Mouse (Mus musculus): ENCODE measurements around the gene Nlrc3.
A peak's percentile ranks its signal among the peaks of the same experiment; 100 is the strongest.

Nlrc3 gene

GRCm38 (mm10) chr16:3929151-3929550 lies 47.3 kb downstream of the Nlrc3 start:
- no peak for ATAC-seq (ENCODE audit: low TSS enrichment)

- no peak for ATAC-seq (ENCODE audit: low TSS enrichment)
Measured at GRCm38 (mm10) chr16:3928582-3928981, 47.9 kb downstream of the Nlrc3 start.

GRCm38 (mm10) chr16:3923966-3924365 lies 52.5 kb downstream of the Nlrc3 start:
- ATAC-seq (ENCODE audit: low TSS enrichment) = no peak

DNA sequence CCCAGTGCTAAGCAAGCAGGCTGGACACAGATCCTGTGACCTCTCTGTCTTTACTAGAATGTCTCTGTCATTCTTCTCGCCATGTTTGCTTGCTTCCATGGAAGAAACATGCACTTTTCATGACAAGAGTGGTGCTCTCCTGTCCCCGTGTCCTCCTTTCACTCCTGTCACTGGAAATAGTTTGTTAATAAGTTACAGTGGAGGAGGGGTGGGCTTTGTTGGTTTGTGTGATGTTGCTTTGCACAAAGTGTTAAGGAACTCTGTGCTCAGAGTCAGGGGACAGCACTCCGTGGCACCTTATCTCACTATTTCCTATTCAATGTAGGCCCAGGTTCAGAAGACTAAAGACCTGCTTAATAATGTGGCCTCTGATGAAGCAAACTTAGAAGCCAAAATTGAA lies 52.9 kb downstream of the Nlrc3 start:
- ATAC-seq (ENCODE audit: low TSS enrichment) = no peak

- ATAC-seq (ENCODE audit: low TSS enrichment) = no peak
Measured at GRCm38 (mm10) chr16:3920756-3921155, 55.7 kb downstream of the Nlrc3 start.

- no peak; the same call in 1 of the 2 replicates for ATAC-seq (ENCODE audit: low TSS enrichment)
Measured at GRCm38 (mm10) chr16:3909118-3909517, 67.3 kb downstream of the Nlrc3 start.

DNA sequence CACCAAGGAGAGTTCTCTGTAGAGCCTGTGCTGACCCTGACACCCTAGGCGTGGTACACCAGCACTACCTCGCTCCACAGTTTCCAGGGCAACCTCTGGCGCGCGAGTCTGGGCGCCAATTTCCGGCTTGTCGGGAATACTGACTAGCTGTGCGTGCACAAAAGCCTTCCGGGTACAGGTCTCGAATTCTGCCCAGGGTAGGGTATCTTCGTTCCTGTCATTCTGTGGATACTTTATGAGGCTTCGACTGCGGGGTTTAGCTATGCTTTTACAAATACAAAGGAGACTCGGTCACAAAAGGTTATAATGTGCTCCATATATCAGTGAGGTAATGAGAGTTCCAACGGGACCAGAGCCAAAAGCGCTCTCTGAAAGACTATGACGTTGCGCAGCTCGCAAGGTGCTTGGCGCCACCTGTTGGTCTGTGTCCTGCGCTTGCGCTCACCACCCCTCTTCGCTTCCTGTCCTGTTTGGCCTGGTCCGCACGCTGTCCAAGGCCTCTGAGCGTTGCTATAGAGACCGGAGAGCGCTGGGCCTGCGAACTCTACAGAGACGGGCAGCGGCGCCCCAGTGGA lies 67.8 kb downstream of the Nlrc3 start, which contains the start of the genes 1700037C18Rik and Cluap1:
Gene 1700037C18Rik (minus strand): TSS at position 153 of the 575 bp plus-strand sequence.
Gene Cluap1 (plus strand): TSS at position 265 of the 575 bp plus-strand sequence.
- peak; percentile 92 for ATAC-seq (ENCODE audit: low TSS enrichment)

GRCm38 (mm10) chr16:3907471-3907870 lies 69.0 kb downstream of the Nlrc3 start:
- ATAC-seq (ENCODE audit: low TSS enrichment) = no peak

GRCm38 (mm10) chr16:3896553-3896952 lies 79.9 kb downstream of the Nlrc3 start:
- ATAC-seq (ENCODE audit: low TSS enrichment) = no peak

GRCm38 (mm10) chr16:3896046-3896445 lies 80.4 kb downstream of the Nlrc3 start:
- no peak for ATAC-seq (ENCODE audit: low TSS enrichment)

DNA sequence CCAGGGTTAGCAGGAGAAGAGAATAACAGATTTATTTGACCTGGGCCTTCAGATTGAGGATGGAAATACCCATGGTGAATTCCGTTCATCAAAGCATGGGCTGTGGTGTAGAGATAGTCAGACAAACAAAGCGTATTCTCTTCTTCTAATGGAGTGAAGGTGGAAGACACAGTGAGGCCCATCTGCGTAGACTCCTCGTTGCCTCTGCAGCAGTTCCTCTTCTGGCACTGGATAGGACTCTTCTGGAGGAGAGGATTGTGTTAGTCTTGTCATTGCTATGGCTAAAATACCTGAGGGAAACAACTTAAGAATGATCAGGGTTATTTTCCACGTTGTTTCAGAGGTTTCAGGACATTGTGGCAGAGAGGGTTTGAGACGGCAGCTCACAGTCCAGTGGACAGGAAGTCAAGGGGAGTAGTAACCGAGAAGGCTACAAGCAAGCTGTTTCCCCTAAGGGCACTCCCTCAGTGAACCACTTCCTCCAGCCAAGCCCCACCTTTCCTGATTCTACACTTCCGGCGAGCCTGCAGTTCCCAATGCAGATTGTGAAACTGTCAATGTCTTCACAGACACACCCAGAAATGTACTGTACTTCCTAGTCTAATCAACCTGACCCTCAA lies 81.1 kb downstream of the Nlrc3 start:
- no peak for ATAC-seq (ENCODE audit: low TSS enrichment)
